Mouse (Mus musculus): ENCODE measurements at regions not wholly inside any gene's neighbourhood (a gene's known extent, or its start where the extent isn't known, plus 50 kb on each side); places are given as distances from the start of the nearest gene placed in this dataset.

GRCm38 (mm10) chr16:80196302-80196701 is 1004.2 kb upstream of the Ncam2 start:
- DNase-seq (ENCODE audit: extremely low spot score in 1 of 2, low spot score in 1 of 2), result no peak

- no peak for DNase-seq (ENCODE audit: extremely low spot score in 1 of 2, low spot score in 1 of 2)
Measured at GRCm38 (mm10) chr16:80202811-80203210, 997.7 kb upstream of the Ncam2 start.

GRCm38 (mm10) chr16:80212769-80213168 is 987.7 kb upstream of the Ncam2 start:
- DNase-seq (ENCODE audit: extremely low spot score in 1 of 2, low spot score in 1 of 2), result no peak

GRCm38 (mm10) chr16:80255441-80255840 is 945.1 kb upstream of the Ncam2 start:
- DNase-seq (ENCODE audit: extremely low spot score in 1 of 2, low spot score in 1 of 2), result peak in 1 of 2 experiments; percentile 23

GRCm38 (mm10) chr16:80266151-80266617 is 934.3 kb upstream of the Ncam2 start:
- DNase-seq (ENCODE audit: extremely low spot score in 1 of 2, low spot score in 1 of 2), result no peak

GRCm38 (mm10) chr16:80272291-80273123 is 928.0 kb upstream of the Ncam2 start:
- peak in 1 of 2 experiments; percentile 18 for DNase-seq (ENCODE audit: extremely low spot score in 1 of 2, low spot score in 1 of 2)
